Comparison of ENCODE assay signal across 17 mouse cellular contexts in the genomic region with DNA sequence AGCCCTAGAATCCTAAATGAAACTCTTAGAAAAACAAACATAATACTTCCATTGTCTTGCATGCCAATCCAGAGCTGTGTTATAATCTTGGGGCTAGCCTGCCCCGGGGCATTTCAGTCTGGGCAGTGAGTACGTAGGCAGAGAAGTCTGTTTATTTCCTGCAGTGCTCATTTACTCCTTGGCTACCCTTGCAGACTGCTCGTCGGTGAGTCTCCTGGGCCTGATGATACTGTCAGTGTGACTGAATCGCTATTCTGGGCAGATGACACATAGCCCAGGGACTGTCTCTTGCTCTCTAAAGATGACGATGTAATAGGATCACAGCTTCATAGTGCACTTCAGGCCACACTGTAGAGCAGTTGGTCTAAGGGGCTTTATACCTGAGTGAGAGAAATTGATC. TPM values are rescaled to one million over a fixed set of nuclear protein-coding genes. Genes with fewer than 3 reads are reported as not detected.
DNase-seq lines count a peak whose midpoint lies in the region; ATAC-seq and TF ChIP-seq lines count a peak whose summit lies in the region.
"Had no signal": no experiment of that assay in that cellular context is flagged by ENCODE, and none has a peak within 500 bp of the region (broad histone marks: within the 10 kb centered on the region; RNA-seq: fewer than 3 reads in every experiment).

No protein-coding gene starts in this region.

- H3K27me3 ChIP-seq in Patski: no peaks in the 10 kb centered on the region
- H3K27me3 ChIP-seq: embryonic facial prominence, embryonic 12.5 days; forebrain, embryonic 13.5 days; hindbrain, embryonic 15.5 days; kidney, embryonic 15.5 days; liver, embryonic 13.5 days; neural tube, embryonic 12.5 days had no signal

- intact Hi-C loops in left cerebral cortex, postnatal 4 days (cut with DNase I): loop anchor here (5.0 kb wide), 1 partner anchor 227 kb away; no protein-coding TSS in a partner anchor
- intact Hi-C loops in left cerebral cortex, adult 2 months (cut with DNase I): no loop called here
- intact Hi-C loops in gastrocnemius, postnatal 36 days (cut with DNase I): no loop called here

- peak; percentile 88 for ATAC-seq in Patski
- ATAC-seq: forebrain, embryonic 13.5 days had no signal

- TF ChIP-seq POLR2A in lung, adult 2 months (IDR thresholded peaks at IDR 0.05; ENCODE audit: borderline replicate concordance, extremely low read depth, low read depth, low read length): no peak

- no peak overlapping the region for H3K4me3 ChIP-seq in left cerebral cortex, adult 2 months
- H3K4me3 ChIP-seq in lung, adult 2 months (replicated peaks; ENCODE audit: extremely low read depth, low read depth, low read length): no peak overlapping the region
- H3K4me3 ChIP-seq: embryonic facial prominence, embryonic 12.5 days; forebrain, embryonic 13.5 days; heart, adult 2 months; hindbrain, embryonic 15.5 days; kidney, embryonic 15.5 days; layer of hippocampus, adult 2 months; liver, embryonic 13.5 days; neural tube, embryonic 12.5 days had no signal

- CTCF ChIA-PET in Patski (lab: Charles Lee): no interaction called here

- H3K27ac ChIP-seq in left cerebral cortex, adult 2 months: no peak overlapping the region
- H3K27ac ChIP-seq: embryonic facial prominence, embryonic 12.5 days; forebrain, embryonic 13.5 days; heart, adult 2 months; hindbrain, embryonic 15.5 days; kidney, embryonic 15.5 days; layer of hippocampus, adult 2 months; liver, embryonic 13.5 days; neural tube, embryonic 12.5 days had no signal

- POLR2A ChIA-PET in Patski (lab: Charles Lee): no interaction called here

- WGBS in lung, adult 2 months: 32% methylated on average over 6 of the region's 6 CpGs

- in situ Hi-C loops in Patski (cut with MboI; ENCODE audit: low pct_unique_long_range_greater_than_20kb): loop anchor here (5.0 to 25.0 kb wide), 4 partner anchors 217 to 677 kb away; no protein-coding TSS in a partner anchor

- no peak for TF ChIP-seq CTCF in left cerebral cortex, adult 2 months (IDR thresholded peaks at IDR 0.05)
- no peak for TF ChIP-seq CTCF in Patski (IDR thresholded peaks at IDR 0.05)
- no peak for TF ChIP-seq CTCF in lung, adult 2 months (IDR thresholded peaks at IDR 0.05; ENCODE audit: insufficient read depth, low read length)

- DNase-seq in cerebellum, postnatal 14 days: peak; percentile 10 to 29
- DNase-seq in cerebellum, adult 11 months: no peak
- DNase-seq in left cerebral cortex, postnatal 4 days: peak; percentile 6
- no peak for DNase-seq in left cerebral cortex, adult 2 months (ENCODE audit: extremely low spot score in 1 of 2, low spot score in 2 of 2)
- peak; percentile 59 for DNase-seq in Patski (ENCODE audit: low read depth, low spot score)
- DNase-seq in gastrocnemius, postnatal 36 days: peak; percentile 20 to 27
- no peak for DNase-seq in lung, adult 2 months
- DNase-seq: liver, embryonic 13.5 days; right cerebral cortex, postnatal 25 days had no signal

- H3K4me1 ChIP-seq in lung, adult 2 months (ENCODE audit: control insufficient read depth, insufficient read depth, low read length): 0 out of 2 replicates have a peak, but pooled peaks cover 3% of the 10 kb centered on the region
- H3K4me1 ChIP-seq: embryonic facial prominence, embryonic 12.5 days; forebrain, embryonic 13.5 days; liver, embryonic 13.5 days; neural tube, embryonic 12.5 days had no signal

RNA-seq across cellular contexts. Expression of gene Acoxl, which starts 56.2 kb away (rescaled TPM):
- not detected for total RNA-seq in left cerebral cortex, postnatal 4 days (2021)
- total RNA-seq in left cerebral cortex, adult 2 months (2021): not detected
- polyA plus RNA-seq in Patski (2021): 0.03 TPM
- total RNA-seq in gastrocnemius, postnatal 36 days (2021): under 1 TPM; 0.07 to 0.23 TPM
- polyA plus RNA-seq in lung, adult 2 months (2012; rRNA removed): 40.9 and 52.4 TPM in 2 replicates
- total RNA-seq: heart, adult 2 months; layer of hippocampus, adult 2 months; left cerebral cortex, postnatal 14 days had no signal
- polyA plus RNA-seq: forebrain, embryonic 13.5 days; hindbrain, embryonic 15.5 days; liver, embryonic 13.5 days; neural tube, embryonic 12.5 days had no signal

Comparison
In these comparisons a context has a peak if more than half of its experiments do, and no peak if none do; other contexts are left out.
1. DNase-seq: peak in cerebellum, postnatal 14 days (2 of 2), left cerebral cortex, postnatal 4 days (single experiment), Patski (single experiment) and gastrocnemius, postnatal 36 days (2 of 2); none in cerebellum, adult 11 months (single experiment), left cerebral cortex, adult 2 months (0 of 2) and lung, adult 2 months (single experiment).